Mouse (Mus musculus) ES-E14 (cell line): ENCODE measurements at regions not wholly inside any gene's neighbourhood (a gene's known extent, or its start where the extent isn't known, plus 50 kb on each side); places are given as distances from the start of the nearest gene placed in this dataset.

ENCODE experiments used
- DNase-seq: peaks from one replicate; pipeline ENCODE4 v3.0.0-alpha.2; 2013; ENCODE audit warnings: low read depth, low spot score
- H3K27ac ChIP-seq: 2 replicates; pipeline ENCODE4 v1.5.1; 2012; ENCODE audit warnings: low read depth, mild to moderate bottlenecking, low read length, moderate library complexity, mixed read lengths; ENCODE audit not compliant: poor library complexity, insufficient read depth, severe bottlenecking
- H3K36me3 ChIP-seq: 2 replicates; pipeline ENCODE4 v1.6.1; 2012; ENCODE audit warnings: mild to moderate bottlenecking, low read length, moderate library complexity, mixed read lengths; ENCODE audit not compliant: control insufficient read depth, poor library complexity, insufficient read depth, severe bottlenecking
- H3K4me1 ChIP-seq, 2 experiments: fragments of 150-350 bp in 1 of 2; sonication (generic) in 1 of 2; 2 replicates each; pipeline ENCODE4 v1.6.1; 2012; ENCODE audit warnings: low read length in 2 of 2, mild to moderate bottlenecking in 1 of 2, mixed read lengths in 1 of 2; ENCODE audit not compliant: control insufficient read depth in 2 of 2, insufficient read depth in 2 of 2, poor library complexity in 1 of 2
- H3K4me3 ChIP-seq, 2 experiments: fragments of 150-350 bp in 1 of 2; sonication (generic) in 1 of 2; 2 replicates each; pipeline ENCODE4 v1.5.1; 2012; ENCODE audit warnings: low read length in 2 of 2, low read depth in 1 of 2, mild to moderate bottlenecking in 1 of 2, mixed read lengths in 1 of 2; ENCODE audit not compliant: insufficient read depth in 1 of 2, poor library complexity in 1 of 2, severe bottlenecking in 1 of 2
- H3K9ac ChIP-seq: 2 replicates; pipeline ENCODE4 v1.6.1; 2012; ENCODE audit warnings: low read depth, mild to moderate bottlenecking, low read length, mixed read lengths; ENCODE audit not compliant: poor library complexity, insufficient read depth, severe bottlenecking
- H3K9me3 ChIP-seq: fragments of 150-350 bp; sonication (generic); 2 replicates; pipeline ENCODE4 v1.6.1; 2012; ENCODE audit warnings: low read depth, mild to moderate bottlenecking, low read length; ENCODE audit not compliant: control insufficient read depth, insufficient read depth
- CHD2 ChIP-seq: IDR thresholded peaks from 2 replicates; pipeline ENCODE4 v1.6.1; 2014; ENCODE audit warnings: mild to moderate bottlenecking, low read depth, low read length, inconsistent platforms
- HCFC1 ChIP-seq: IDR thresholded peaks from 2 replicates; pipeline ENCODE4 v1.6.1; 2012; ENCODE audit warnings: low read length, inconsistent platforms, borderline replicate concordance; ENCODE audit not compliant: insufficient read depth
- MAFK ChIP-seq: IDR thresholded peaks from 2 replicates; pipeline ENCODE4 v1.6.1; 2014; ENCODE audit warnings: mild to moderate bottlenecking, low read depth, low read length, inconsistent platforms; ENCODE audit not compliant: insufficient read depth
- ZC3H11A ChIP-seq: IDR thresholded peaks from 2 replicates; pipeline ENCODE4 v1.6.1; 2012; ENCODE audit warnings: low read depth, mild to moderate bottlenecking, inconsistent platforms, low read length, borderline replicate concordance
- ZNF384 ChIP-seq: IDR thresholded peaks from 2 replicates; pipeline ENCODE4 v1.6.1; 2012; ENCODE audit warnings: low read depth, low read length, inconsistent platforms
- in situ Hi-C, 2 experiments: fragments of 600-800 bp; cut with MboI; formaldehyde crosslinking; loops; one replicate each; pipeline ENCODE4 v1.15.1; 2025; ENCODE audit warnings: low sequenced_read_pairs in 2 of 2, inconsistent platforms in 1 of 2; ENCODE audit not compliant: unreplicated experiment in 2 of 2

- H3K36me3 ChIP-seq = no peaks in the 10 kb centered on the region
- no peak overlapping the region for H3K4me3 ChIP-seq
- in situ Hi-C loops = no loop called here
- H3K9me3 ChIP-seq = no peaks in the 10 kb centered on the region
- no peak overlapping the region for H3K9ac ChIP-seq
- no peak overlapping the region for H3K27ac ChIP-seq
- TF ChIP-seq MAFK (no peak), ZNF384 (no peak), HCFC1 (no peak), CHD2 (no peak), ZC3H11A (no peak)
- 0 out of 4 replicates have a peak, but pooled peaks cover 0 to 4% of the 10 kb centered on the region in 2 experiments for H3K4me1 ChIP-seq
- DNase-seq = no peak
Measured at GRCm38 (mm10) chr12:21479251-21479650, 61.8 kb upstream of the Ywhaq start.

GRCm38 (mm10) chr12:21476516-21476915 lies 59.1 kb upstream of the Ywhaq start:
- Histone ChIP-seq H3K27ac (no peak overlapping the region), H3K36me3 (no peaks in the 10 kb centered on the region), H3K9me3 (no peaks in the 10 kb centered on the region), H3K4me3 (no peak overlapping the region), H3K9ac (no peak overlapping the region), H3K4me1 (0 out of 4 replicates have a peak, but pooled peaks cover 0 to 4% of the 10 kb centered on the region in 2 experiments)
- no peak for DNase-seq
- in situ Hi-C loops = no loop called here
- TF ChIP-seq CHD2 = no peak

GRCm38 (mm10) chr12:21472951-21473710 lies 55.7 kb upstream of the Ywhaq start:
- H3K27ac ChIP-seq = no peak overlapping the region
- 0 out of 4 replicates have a peak, but pooled peaks cover 0 to 4% of the 10 kb centered on the region in 2 experiments for H3K4me1 ChIP-seq
- no peaks in the 10 kb centered on the region for H3K9me3 ChIP-seq
- no peak for DNase-seq
- in situ Hi-C loops = no loop called here
- H3K9ac ChIP-seq = no peak overlapping the region
- no peak overlapping the region for H3K4me3 ChIP-seq
- TF ChIP-seq MAFK = no peak
- H3K36me3 ChIP-seq = no peaks in the 10 kb centered on the region

GRCm38 (mm10) chr12:21472487-21472886 lies 55.0 kb upstream of the Ywhaq start:
- Histone ChIP-seq H3K27ac (no peak overlapping the region), H3K4me1 (0 out of 4 replicates have a peak, but pooled peaks cover 0 to 4% of the 10 kb centered on the region in 2 experiments), H3K9ac (no peak overlapping the region), H3K4me3 (no peak overlapping the region), H3K9me3 (no peaks in the 10 kb centered on the region), H3K36me3 (no peaks in the 10 kb centered on the region)
- TF ChIP-seq MAFK (no peak), ZC3H11A (no peak), HCFC1 (no peak), ZNF384 (no peak), CHD2 (no peak)
- in situ Hi-C loops = no loop called here
- no peak for DNase-seq

GRCm38 (mm10) chr12:21471986-21472385 lies 54.5 kb upstream of the Ywhaq start:
- Histone ChIP-seq H3K4me3 (no peak overlapping the region), H3K9me3 (no peaks in the 10 kb centered on the region), H3K9ac (no peak overlapping the region), H3K36me3 (no peaks in the 10 kb centered on the region), H3K27ac (no peak overlapping the region), H3K4me1 (0 out of 4 replicates have a peak, but pooled peaks cover 0 to 4% of the 10 kb centered on the region in 2 experiments)
- in situ Hi-C loops = no loop called here
- no peak for DNase-seq
- no peak for TF ChIP-seq HCFC1
- no peak for TF ChIP-seq MAFK
- no peak for TF ChIP-seq ZC3H11A
- no peak for TF ChIP-seq ZNF384
- TF ChIP-seq CHD2 = no peak
